Mouse (Mus musculus) liver, embryonic 14.5 days (tissue): Measurements from ENCODE around the gene Mcoln2.
"Not testable (repeated sequence)": the region's sequence is repeated elsewhere in the genome, so short reads cannot be mapped to it uniquely, and the experiment has no call there.

ENCODE experiments used
- CTCF ChIP-seq: IDR thresholded peaks from 2 replicates; pipeline ENCODE4 v1.5.1; 2016; ENCODE audit warnings: antibody characterized with exemption, low read depth, control low read depth
- EP300 ChIP-seq: IDR thresholded peaks from 2 replicates; pipeline ENCODE4 v1.6.1; 2016; ENCODE audit warnings: antibody characterized with exemption, low read depth

DNA sequence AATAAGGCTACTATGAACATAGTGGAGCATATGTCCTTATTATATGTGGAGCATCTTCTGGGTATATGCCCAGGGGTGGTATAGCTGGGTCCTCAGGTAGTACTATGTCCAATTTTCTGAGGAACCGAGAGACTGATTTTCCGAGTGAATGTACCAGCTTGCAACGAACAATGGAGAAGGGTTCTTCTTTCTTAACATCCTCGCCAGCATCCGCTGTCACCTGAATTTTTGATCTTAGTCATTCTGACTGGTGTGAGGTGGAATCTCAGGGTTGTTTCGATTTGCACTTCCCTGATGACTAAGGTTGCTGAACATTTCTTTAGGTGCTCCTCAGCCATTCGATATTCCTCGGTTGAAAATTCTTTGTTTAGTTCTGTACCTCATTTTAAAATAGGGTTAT, 60.1 kb downstream of the Mcoln2 start:
- not testable (repeated sequence) for TF ChIP-seq CTCF, EP300
